Mouse (Mus musculus) heart, adult 2 months (tissue): Measurements from ENCODE around the gene N4bp1. TPM values are rescaled to one million over a fixed set of nuclear protein-coding genes. Genes with fewer than 3 reads are reported as not detected.
A peak's percentile ranks its signal among the peaks of the same experiment; 100 is the strongest.

Experiments
- DNase-seq, 2 experiments: peaks; one replicate each; pipeline ENCODE4 v3.0.0; 2021
- H3K27ac ChIP-seq: fragments of 200-600 bp; 2 replicates; pipeline ENCODE4 v1.8.1; 2022
- H3K27me3 ChIP-seq: fragments of 200-500 bp; 2 replicates; pipeline ENCODE4 v1.6.1; 2012; ENCODE audit warnings: mild to moderate bottlenecking, low read length, inconsistent platforms, mixed read lengths; ENCODE audit not compliant: control insufficient read depth, insufficient read depth
- H3K36me3 ChIP-seq: fragments of 200-500 bp; 2 replicates; pipeline ENCODE4 v1.6.1; 2012; ENCODE audit warnings: low read length, inconsistent platforms; ENCODE audit not compliant: control insufficient read depth, insufficient read depth
- H3K4me1 ChIP-seq: fragments of 200-500 bp; 2 replicates; pipeline ENCODE4 v1.6.1; 2011; ENCODE audit warnings: low read length; ENCODE audit not compliant: control insufficient read depth, insufficient read depth
- H3K4me3 ChIP-seq: fragments of 200-600 bp; 2 replicates; pipeline ENCODE4 v1.8.1; 2022
- H3K79me2 ChIP-seq: fragments of 200-500 bp; replicated peaks from 2 replicates; pipeline ENCODE4 v1.6.1; 2012; ENCODE audit warnings: mild to moderate bottlenecking, inconsistent platforms, low read length, moderate library complexity, mixed read lengths; ENCODE audit not compliant: control insufficient read depth, insufficient read depth
- H3K9ac ChIP-seq: fragments of 200-500 bp; 2 replicates; pipeline ENCODE4 v1.6.1; 2012; ENCODE audit warnings: low read depth, mild to moderate bottlenecking, control low read depth, inconsistent platforms, low read length, mixed read lengths
- CTCF ChIP-seq: fragments of 200-600 bp; IDR thresholded peaks from 2 replicates; pipeline ENCODE4 v1.8.1; 2022; ENCODE audit warnings: antibody characterized with exemption, mild to moderate bottlenecking, moderate library complexity
- EP300 ChIP-seq: fragments of 200-500 bp; IDR thresholded peaks from 2 replicates; pipeline ENCODE4 v1.6.1; 2011; ENCODE audit warnings: low read depth, low read length, control low read depth; ENCODE audit not compliant: insufficient read depth
- POLR2A ChIP-seq: fragments of 200-500 bp; IDR thresholded peaks from 2 replicates; pipeline ENCODE4 v1.6.1; 2011; ENCODE audit warnings: mild to moderate bottlenecking, low read depth, low read length, control low read depth; ENCODE audit not compliant: insufficient read depth
- WGBS: fragments of 180-500 bp; shearing (Covaris S2); methylation state at CpG from one replicate; pipeline ENCODE4 v1.1.7; 2018; 5-methylcytosine and 5-hydroxymethylcytosine counted together
- intact Hi-C: fragments of 180-260 bp; cut with DNase I; formaldehyde crosslinking; loops from one replicate; pipeline ENCODE4 v1.15.1; 2025
- polyA plus RNA-seq: library from polyadenylated mRNA; depleted of rRNA; stranded (reverse); fragments of >200 nt; gene quantifications from 2 replicates; pipeline ENCODE4 v1.2.3, GENCODE M21; 2012
- total RNA-seq, 2 experiments: library from RNA; stranded (reverse); gene quantifications; 2 replicates each; pipeline ENCODE4 v1.2.3; 2021

N4bp1 gene
- total and polyA plus RNA-seq, 3 experiments, result 8.9 to 18.1 (median 17.1) TPM

DNA sequence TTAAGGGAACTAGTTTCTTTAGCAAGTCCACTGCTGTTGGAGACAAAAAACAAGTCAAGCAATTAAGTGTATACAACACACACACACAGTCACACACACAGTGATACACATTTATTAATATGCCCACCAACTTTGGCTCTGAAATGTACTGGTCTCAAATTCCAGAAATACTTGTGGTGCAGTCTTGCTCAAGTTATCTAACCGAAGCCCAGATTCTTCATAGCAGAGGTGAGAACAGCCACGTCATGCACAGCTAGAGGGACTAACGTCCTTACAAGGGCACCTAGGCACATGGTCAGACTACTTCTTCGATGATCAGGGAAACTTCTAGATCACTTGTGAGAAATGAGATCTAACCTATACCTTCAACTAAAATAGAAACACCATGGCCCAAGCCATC is 22.2 kb downstream of the N4bp1 start:
- no peak overlapping the region for H3K4me3 ChIP-seq
- H3K79me2 ChIP-seq, result peaks cover 14% of the 10 kb centered on the region
- peaks cover 28% of the 10 kb centered on the region for H3K36me3 ChIP-seq
- peaks cover 24% of the 10 kb centered on the region for H3K4me1 ChIP-seq
- WGBS, result 52% methylated on average over 4 of the region's 4 CpGs
- DNase-seq, result no peak
- TF ChIP-seq POLR2A, result no peak
- intact Hi-C loops, result no loop called here
- no peak overlapping the region for H3K9ac ChIP-seq
- H3K27ac ChIP-seq, result no peak overlapping the region
- no peaks in the 10 kb centered on the region for H3K27me3 ChIP-seq

DNA sequence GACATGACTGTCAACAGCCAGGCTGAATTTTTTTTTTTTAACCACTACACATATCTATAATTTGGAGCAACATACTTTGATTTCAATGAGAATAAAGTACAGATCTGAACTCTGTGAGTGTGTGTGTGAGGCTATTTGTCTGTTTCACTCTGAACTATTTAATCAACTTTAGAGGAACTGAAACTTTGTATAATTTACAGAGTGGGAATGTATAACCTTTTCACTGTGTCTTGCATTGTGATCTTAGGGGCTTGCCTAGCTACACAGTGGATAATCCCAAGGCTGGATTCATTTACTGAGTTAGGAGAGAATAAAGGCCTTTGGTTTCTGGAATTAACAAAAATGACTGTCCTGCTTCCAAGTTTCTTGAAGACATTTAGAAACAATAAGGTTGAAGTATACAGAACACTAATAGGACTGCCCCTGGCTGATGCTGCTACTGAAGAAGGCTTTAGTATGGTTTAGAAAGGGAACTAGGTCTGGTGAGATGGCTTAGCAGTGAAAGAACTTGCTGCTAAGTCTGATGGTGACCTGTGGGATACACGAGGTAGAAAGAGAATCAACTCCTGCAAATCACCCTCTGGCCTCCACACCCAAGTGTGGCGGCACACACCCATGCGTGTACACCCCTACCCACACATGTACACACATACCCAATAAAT is 22.8 kb downstream of the N4bp1 start:
- no peaks in the 10 kb centered on the region for H3K27me3 ChIP-seq
- peaks cover 16% of the 10 kb centered on the region for H3K79me2 ChIP-seq
- no peak for DNase-seq
- no peak overlapping the region for H3K9ac ChIP-seq
- H3K27ac ChIP-seq, result peak overlapping the region; percentile 36
- H3K4me1 ChIP-seq, result peaks cover 28% of the 10 kb centered on the region
- TF ChIP-seq POLR2A (no peak), EP300 (no peak), CTCF (no peak)
- no peak overlapping the region for H3K4me3 ChIP-seq
- WGBS, result 75% methylated on average over 3 of the region's 3 CpGs
- intact Hi-C loops, result no loop called here
- peaks cover 28% of the 10 kb centered on the region for H3K36me3 ChIP-seq

DNA sequence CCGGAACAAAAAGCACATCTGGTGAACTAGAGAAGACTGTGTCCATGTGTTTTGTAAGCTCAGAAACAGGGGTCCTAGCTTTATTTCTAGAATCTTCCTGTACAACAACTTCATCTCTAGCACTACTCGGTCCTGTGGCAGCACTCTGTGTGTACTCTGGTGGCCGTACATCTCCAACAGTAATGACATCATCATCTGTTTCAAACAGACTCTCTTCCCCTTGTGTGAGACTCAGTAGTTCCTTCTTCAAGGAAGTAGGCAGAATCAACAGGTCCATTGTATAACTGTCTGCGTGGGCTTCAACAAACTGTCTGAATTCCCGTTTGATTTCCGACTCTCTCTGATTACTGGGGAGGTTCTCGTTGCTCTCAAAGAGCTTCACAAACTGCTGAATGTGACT is 23.5 kb downstream of the N4bp1 start:
- Histone ChIP-seq H3K27me3 (no peaks in the 10 kb centered on the region), H3K4me1 (peaks cover 27% of the 10 kb centered on the region), H3K4me3 (no peak overlapping the region), H3K36me3 (peaks cover 29% of the 10 kb centered on the region), H3K9ac (peak overlapping the region; percentile 8; the same call in 1 of the 2 replicates), H3K27ac (peak overlapping the region; percentile 36), H3K79me2 (peaks cover 12% of the 10 kb centered on the region)
- TF ChIP-seq CTCF (no peak), EP300 (no peak), POLR2A (no peak)
- DNase-seq, result no peak
- intact Hi-C loops, result no loop called here
- 40% methylated on average over 7 of the region's 7 CpGs for WGBS

DNA sequence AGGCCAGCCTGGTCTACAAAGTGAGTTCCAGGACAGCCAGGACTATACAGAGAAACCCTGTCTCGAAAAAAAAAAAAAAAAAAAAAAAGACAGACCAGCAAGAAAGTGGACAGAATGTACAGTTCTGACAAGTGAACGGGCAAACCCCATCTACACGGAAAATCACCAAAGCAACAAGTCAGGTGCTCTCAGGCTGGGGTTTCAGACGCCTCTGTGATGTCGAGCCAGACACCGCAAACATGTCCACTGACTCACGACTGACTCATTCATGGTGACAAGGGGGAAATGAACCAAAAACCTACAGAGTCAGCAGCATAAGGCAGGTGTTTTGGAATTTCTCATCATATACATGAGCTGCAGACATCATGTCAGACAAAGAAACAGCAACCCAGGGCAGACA is 28.8 kb downstream of the N4bp1 start:
- Histone ChIP-seq H3K27me3 (no peaks in the 10 kb centered on the region), H3K4me1 (peaks cover 26% of the 10 kb centered on the region), H3K9ac (no peak overlapping the region), H3K27ac (no peak overlapping the region), H3K4me3 (no peak overlapping the region), H3K79me2 (peaks cover 18% of the 10 kb centered on the region), H3K36me3 (peaks cover 26% of the 10 kb centered on the region)
- 75% methylated on average over 6 of the region's 7 CpGs for WGBS
- intact Hi-C loops, result no loop called here
- no peak for DNase-seq
- TF ChIP-seq POLR2A, result no peak
- TF ChIP-seq CTCF, result no peak
- no peak for TF ChIP-seq EP300

DNA sequence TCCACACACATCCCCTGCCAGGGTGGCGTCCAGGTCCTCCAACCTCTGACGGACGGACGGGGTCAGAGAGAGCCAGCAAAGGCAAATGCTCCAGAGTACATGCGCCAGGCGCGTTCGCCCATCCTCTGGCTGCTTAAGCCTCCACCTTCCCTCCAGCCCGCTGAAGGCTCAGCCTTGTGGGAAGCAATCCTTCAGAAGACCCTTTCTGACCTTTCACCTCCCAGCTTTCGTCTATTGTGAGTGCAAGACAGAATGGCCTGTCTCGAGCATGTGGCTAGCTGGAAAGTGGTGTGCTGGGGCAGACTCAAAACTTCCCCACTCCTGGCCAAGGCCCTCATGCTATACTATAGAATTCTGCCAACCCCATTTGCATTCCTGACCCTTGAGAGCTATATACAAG is 30.4 kb downstream of the N4bp1 start:
- Histone ChIP-seq H3K27me3 (no peaks in the 10 kb centered on the region), H3K79me2 (peaks cover 13% of the 10 kb centered on the region), H3K4me1 (peaks cover 20% of the 10 kb centered on the region), H3K9ac (no peak overlapping the region), H3K4me3 (no peak overlapping the region), H3K27ac (no peak overlapping the region), H3K36me3 (peaks cover 11% of the 10 kb centered on the region)
- TF ChIP-seq POLR2A, result no peak
- no peak for TF ChIP-seq EP300
- TF ChIP-seq CTCF, result no peak
- no peak for DNase-seq
- 89% methylated on average over 11 of the region's 11 CpGs for WGBS
- intact Hi-C loops, result no loop called here

DNA sequence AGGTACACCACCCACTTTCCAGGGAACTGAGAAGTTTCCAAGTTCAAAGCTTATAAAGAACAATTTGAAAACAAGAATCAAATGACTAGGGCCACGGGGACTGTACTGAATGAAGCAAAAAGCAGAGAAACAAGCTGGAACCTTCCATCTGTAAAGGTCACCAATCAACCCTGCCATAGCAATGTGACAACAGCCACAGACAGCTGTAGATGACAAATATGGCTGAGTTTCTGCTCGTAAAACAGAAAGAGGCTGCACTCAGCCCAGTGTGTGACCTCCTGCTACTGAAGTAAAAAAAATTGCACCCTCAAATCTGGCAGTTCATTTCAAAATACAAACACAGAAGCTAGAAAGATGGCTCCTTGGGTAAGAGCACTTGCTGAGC is 31.1 kb downstream of the N4bp1 start:
- TF ChIP-seq POLR2A, result no peak
- TF ChIP-seq CTCF, result no peak
- TF ChIP-seq EP300, result no peak
- H3K4me1 ChIP-seq, result peaks cover 20% of the 10 kb centered on the region

More for the DNA sequence above, 31.1 kb downstream of the N4bp1 start:
- H3K79me2 ChIP-seq, result peaks cover 12% of the 10 kb centered on the region
- DNase-seq, result no peak
- H3K4me3 ChIP-seq, result no peak overlapping the region
- H3K36me3 ChIP-seq, result peaks cover 11% of the 10 kb centered on the region
- no peaks in the 10 kb centered on the region for H3K27me3 ChIP-seq
- intact Hi-C loops, result no loop called here
- no peak overlapping the region; the same call in 1 of the 2 replicates for H3K27ac ChIP-seq
- H3K9ac ChIP-seq, result no peak overlapping the region
- WGBS, result 63% methylated on average over 2 of the region's 2 CpGs
